Mouse (Mus musculus): ENCODE measurements around the gene Klf13. TPM values are rescaled to one million over a fixed set of nuclear protein-coding genes. Genes with fewer than 3 reads are reported as not detected.

Klf13 gene
- total and polyA plus RNA-seq, 3 experiments = 1.7 to 9.7 (median 3.7) TPM

DNA sequence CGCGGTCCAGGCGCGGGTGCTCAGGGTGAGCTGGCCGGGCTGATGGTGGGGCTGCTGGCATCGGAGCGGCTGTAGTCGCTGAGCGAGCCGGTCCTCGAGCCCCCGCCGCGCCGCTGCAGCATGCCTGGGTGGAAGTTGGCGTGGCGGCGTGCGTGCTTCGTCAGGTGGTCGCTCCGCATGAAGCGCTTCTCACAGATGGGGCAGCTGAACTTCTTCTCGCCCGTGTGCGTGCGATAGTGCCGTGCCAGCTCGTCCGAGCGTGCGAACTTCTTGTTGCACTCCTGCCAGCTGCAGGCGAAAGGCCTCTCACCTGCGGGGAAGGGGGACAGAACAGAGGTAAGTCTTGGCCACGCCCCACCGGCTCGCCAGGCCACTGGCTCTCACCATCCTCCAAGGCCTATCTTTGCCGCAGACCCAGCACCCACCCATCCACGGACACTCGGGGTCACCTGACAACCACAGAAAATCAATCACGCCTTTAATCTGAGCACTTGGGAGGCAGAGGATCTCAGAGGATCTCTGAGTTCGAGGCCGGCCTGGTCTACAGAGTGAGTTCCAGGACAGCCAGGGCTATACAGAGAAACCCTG is 47.1 kb downstream of the Klf13 start:
- in situ Hi-C loops (cut with MboI; ENCODE audit: low pct_ligation_motif_present, low pct_unique_long_range_greater_than_20kb, low sequenced_read_pairs) = no loop called here
- Histone ChIP-seq H3K36me3 (replicated peaks in 1 of 2; ENCODE audit: control insufficient read depth in 1 of 2, insufficient read depth in 1 of 2, low read length in 1 of 2) (peaks cover 6 to 25% of the 10 kb centered on the region in 2 experiments), H3K4me1 (ENCODE audit: control insufficient read depth in 1 of 2, insufficient read depth in 2 of 2) (peaks cover 11 to 36% of the 10 kb centered on the region in 2 experiments), H3K9ac (ENCODE audit: insufficient read depth, low read depth) (no peak overlapping the region), H3K4me2 (ENCODE audit: insufficient read depth, low read depth, poor library complexity, severe bottlenecking) (no peak overlapping the region), H3K27ac (ENCODE audit: insufficient read depth, low read depth) (no peak overlapping the region), H3K9me3 (replicated peaks; ENCODE audit: low read length) (no peaks in the 10 kb centered on the region), H3K79me2 (replicated peaks; ENCODE audit: control insufficient read depth, extremely low read depth, insufficient read depth, poor library complexity, severe bottlenecking) (no peaks in the 10 kb centered on the region; the same call in none of the 2 replicates), H3K27me3 (replicated peaks) (no peaks in the 10 kb centered on the region), H3K4me3 (replicated peaks in 1 of 3; ENCODE audit: low read depth in 2 of 3, low read length in 2 of 3, poor library complexity in 1 of 3) (no peak overlapping the region)
- dilution Hi-C loops (cut with MboI; ENCODE audit: extremely low pct_ligation_motif_present, extremely low pct_unique_long_range_greater_than_20kb, low sequenced_read_pairs) = no loop called here
- no peak for TF ChIP-seq MXI1 (IDR thresholded peaks at IDR 0.05; ENCODE audit: low read depth, low read length)
- TF ChIP-seq MAX (IDR thresholded peaks at IDR 0.05; ENCODE audit: low read length) = no peak
- TF ChIP-seq ELF1 (IDR thresholded peaks at IDR 0.05; ENCODE audit: low read depth, low read length) = no peak
- no peak for TF ChIP-seq JUN (IDR thresholded peaks at IDR 0.05; ENCODE audit: insufficient read depth, low read depth, low read length)
- TF ChIP-seq BHLHE40 (IDR thresholded peaks at IDR 0.05; ENCODE audit: low read depth, low read length) = no peak
- no peak for TF ChIP-seq MAFK (IDR thresholded peaks at IDR 0.05; ENCODE audit: insufficient replicate concordance, low read length)
- TF ChIP-seq CTCF (conservative IDR thresholded peaks at IDR 0.05 in 1 of 2, IDR thresholded peaks at IDR 0.05 in 1 of 2; ENCODE audit: low read depth in 2 of 2, low read length in 2 of 2) = no peak
- no peak for TF ChIP-seq MAZ (IDR thresholded peaks at IDR 0.05; ENCODE audit: low read depth, low read length)
- no peak for TF ChIP-seq POLR2A (IDR thresholded peaks at IDR 0.05; ENCODE audit: low read depth, low read length)
- no peak for TF ChIP-seq ZMIZ1 (IDR thresholded peaks at IDR 0.05; ENCODE audit: low read depth, low read length)
- no peak for TF ChIP-seq USF2 (conservative IDR thresholded peaks at IDR 0.05; ENCODE audit: low read depth, low read length)
- no peak for DNase-seq (ENCODE audit: extremely low read depth)

DNA sequence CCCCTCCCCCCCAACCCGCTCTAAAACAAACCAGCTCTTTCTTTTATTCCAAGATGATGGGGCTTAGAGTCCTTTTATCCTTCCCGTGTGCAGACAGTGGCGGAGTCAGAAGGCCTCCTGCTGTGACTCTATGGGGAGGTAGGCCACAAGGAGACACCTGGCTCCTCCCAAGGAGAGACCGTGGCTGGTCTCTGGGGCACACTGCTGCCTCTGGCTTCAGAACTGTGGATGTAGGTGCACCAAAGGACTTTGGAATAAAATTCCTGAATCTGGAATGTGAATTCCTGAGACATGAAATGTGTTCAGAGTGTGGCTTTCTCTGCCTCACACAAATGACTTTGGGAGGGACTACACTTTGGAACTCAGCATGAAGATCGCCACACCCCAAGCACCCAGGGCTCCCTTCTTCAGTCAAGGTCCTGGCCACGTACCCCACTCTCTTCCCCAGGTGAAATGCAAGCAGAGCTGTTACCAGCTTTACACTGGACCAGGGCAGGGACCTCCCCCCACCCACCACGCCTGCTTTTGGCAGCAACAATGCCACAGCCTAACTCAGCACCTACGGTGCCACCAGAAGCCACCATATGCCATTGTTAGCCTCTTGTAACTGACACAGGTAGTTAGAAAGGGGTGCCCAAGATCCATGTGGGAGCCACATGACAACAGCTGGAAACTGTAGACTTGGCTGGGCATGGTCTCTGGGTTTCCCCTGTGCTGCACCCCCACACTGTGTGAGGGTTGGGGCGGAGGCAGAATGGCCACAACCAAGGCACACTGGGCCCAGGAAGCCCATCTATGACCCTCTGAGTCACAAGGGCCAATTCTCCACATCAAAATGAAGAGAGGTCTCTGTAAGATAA is 49.4 kb downstream of the Klf13 start:
- H3K4me1 ChIP-seq (ENCODE audit: control insufficient read depth in 1 of 2, insufficient read depth in 2 of 2) = peaks cover 4 to 18% of the 10 kb centered on the region in 2 experiments; a peak in 3 of 4 replicates
- in situ Hi-C loops (cut with MboI; ENCODE audit: low pct_ligation_motif_present, low pct_unique_long_range_greater_than_20kb, low sequenced_read_pairs) (no loop called here), dilution Hi-C loops (cut with MboI; ENCODE audit: extremely low pct_ligation_motif_present, extremely low pct_unique_long_range_greater_than_20kb, low sequenced_read_pairs) (no loop called here)
- no peaks in the 10 kb centered on the region for H3K9me3 ChIP-seq (replicated peaks; ENCODE audit: low read length)
- H3K36me3 ChIP-seq (replicated peaks in 1 of 2; ENCODE audit: control insufficient read depth in 1 of 2, insufficient read depth in 1 of 2, low read length in 1 of 2) = peaks cover 6 to 25% of the 10 kb centered on the region in 2 experiments
- no peak for DNase-seq (ENCODE audit: extremely low read depth)
- TF ChIP-seq POLR2AphosphoS2 (IDR thresholded peaks at IDR 0.05; ENCODE audit: low read depth, low read length) = no peak
- no peak overlapping the region for H3K4me2 ChIP-seq (ENCODE audit: insufficient read depth, low read depth, poor library complexity, severe bottlenecking)
- H3K4me3 ChIP-seq (replicated peaks in 1 of 3; ENCODE audit: low read depth in 2 of 3, low read length in 2 of 3, poor library complexity in 1 of 3) = no peak overlapping the region
- no peak overlapping the region for H3K9ac ChIP-seq (ENCODE audit: insufficient read depth, low read depth)
- no peaks in the 10 kb centered on the region; the same call in 1 of the 2 replicates for H3K79me2 ChIP-seq (replicated peaks; ENCODE audit: control insufficient read depth, extremely low read depth, insufficient read depth, poor library complexity, severe bottlenecking)
- no peak overlapping the region for H3K27ac ChIP-seq (ENCODE audit: insufficient read depth, low read depth)
- no peaks in the 10 kb centered on the region for H3K27me3 ChIP-seq (replicated peaks)

Data from CH12.LX (cell line).